Comparison of ENCODE assay signal across 8 mouse cellular contexts in the genomic region with DNA sequence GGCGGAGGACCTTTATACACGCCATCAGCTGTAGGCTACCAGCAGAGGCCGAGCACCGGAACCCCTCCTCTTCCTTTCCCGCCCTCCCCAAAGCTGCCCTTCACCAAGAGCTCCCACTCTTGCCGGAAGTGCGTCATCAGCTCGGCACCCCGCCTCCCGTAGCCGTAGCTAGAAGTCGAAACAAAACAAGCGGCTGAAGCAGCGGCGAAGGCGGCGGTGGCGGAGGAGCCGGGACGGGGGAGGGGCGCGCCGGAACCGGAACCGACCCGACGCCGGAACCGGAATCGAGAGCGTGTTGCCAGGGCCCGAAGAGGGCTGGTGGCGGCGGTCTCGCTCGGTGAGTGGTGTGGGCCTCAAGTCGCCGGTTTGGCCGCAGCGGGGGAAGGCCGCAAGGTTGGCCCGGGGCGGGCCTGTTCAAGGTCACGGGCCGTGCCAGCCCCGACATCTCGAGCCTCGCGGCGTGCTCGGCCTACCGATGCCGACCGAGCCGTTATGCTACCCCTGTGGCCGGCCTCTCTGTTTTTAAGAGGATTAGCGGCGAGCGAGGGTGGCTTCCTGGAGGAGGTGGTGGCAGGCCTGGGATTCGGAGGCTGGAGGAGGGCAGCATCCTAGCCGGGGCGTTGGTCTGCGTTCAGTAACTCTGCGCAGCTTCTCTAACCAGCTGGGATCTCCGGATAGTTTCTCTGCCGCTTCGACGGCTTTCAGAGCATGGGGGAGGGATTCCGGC. TPM values are rescaled to one million over a fixed set of nuclear protein-coding genes. Genes with fewer than 3 reads are reported as not detected.
DNase-seq lines count a peak whose midpoint lies in the region; ATAC-seq lines count a peak whose summit lies in the region.

A gene (plus strand): TSS at position 44 of the 727 bp plus-strand sequence.

- peak within 1 kb of the TSS; percentile 93 for H3K4me2 ChIP-seq in hindbrain, embryonic 14.5 days (replicated peaks)

- peak within 1 kb of the TSS; percentile 95 for H3K4me3 ChIP-seq in hindbrain, embryonic 14.5 days (replicated peaks; ENCODE audit: low read length)

- WGBS in hindbrain, embryonic 14.5 days: under 1% methylated on average over 69 of the region's 69 CpGs

- H3K9ac ChIP-seq in hindbrain, embryonic 14.5 days: peak within 1 kb of the TSS; percentile 90

- ATAC-seq in hindbrain, embryonic 14.5 days (ENCODE audit: low FRiP score): peak; percentile 96

- H3K27me3 ChIP-seq in hindbrain, embryonic 14.5 days (ENCODE audit: control insufficient read depth, insufficient read depth, low read length): no peaks in the 10 kb centered on the region

- H3K9me3 ChIP-seq in hindbrain, embryonic 14.5 days (ENCODE audit: control insufficient read depth, low read length): no peaks in the 10 kb centered on the region

- peaks cover 22% of the 10 kb centered on the region for H3K4me1 ChIP-seq in hindbrain, embryonic 14.5 days (replicated peaks; ENCODE audit: control insufficient read depth, insufficient read depth, low read length)

- peak; percentile 98 for DNase-seq in R1 (ENCODE audit: low read depth, low spot score)
- DNase-seq in cerebellum, postnatal 25 days: peak; percentile 96 to 97
- DNase-seq in frontal cortex, postnatal 25 days (ENCODE audit: low spot score in 2 of 2): peak; percentile 80 to 89
- peak; percentile 97 for DNase-seq in hindbrain, embryonic 14.5 days (ENCODE audit: low spot score)
- peak; percentile 92 to 95 for DNase-seq in layer of hippocampus, postnatal 36 days
- DNase-seq in lung, postnatal 36 days: peak; percentile 99
- DNase-seq in retina, postnatal 1 day: peak; percentile 99
- DNase-seq in urinary bladder, adult 18-20 months (ENCODE audit: low spot score in 2 of 2): peak; percentile 84 to 94

- H3K27ac ChIP-seq in hindbrain, embryonic 14.5 days: peak within 1 kb of the TSS; percentile 98

- H3K36me3 ChIP-seq in hindbrain, embryonic 14.5 days (replicated peaks; ENCODE audit: control insufficient read depth, insufficient read depth): peaks cover 42% of the 10 kb centered on the region

RNA-seq across cellular contexts. Expression of the gene that starts here (rescaled TPM):
- polyA plus RNA-seq in hindbrain, embryonic 14.5 days (2014; fragmentation: Nextera tagmentation; extraction: Ambion mirVana): 64.9 and 69.7 TPM in 2 replicates
- total RNA-seq in layer of hippocampus, postnatal 36 days (2021): 100 to 1,000 TPM; 140 to 165 TPM

Comparison
In these comparisons a context has a peak if more than half of its experiments do, and no peak if none do; other contexts are left out.
1. Peak in every context shown above with its lines: DNase-seq, ATAC-seq, H3K4me3 ChIP-seq and H3K27ac ChIP-seq.